9 mouse cellular contexts compared by ENCODE assay signal in the genomic region with DNA sequence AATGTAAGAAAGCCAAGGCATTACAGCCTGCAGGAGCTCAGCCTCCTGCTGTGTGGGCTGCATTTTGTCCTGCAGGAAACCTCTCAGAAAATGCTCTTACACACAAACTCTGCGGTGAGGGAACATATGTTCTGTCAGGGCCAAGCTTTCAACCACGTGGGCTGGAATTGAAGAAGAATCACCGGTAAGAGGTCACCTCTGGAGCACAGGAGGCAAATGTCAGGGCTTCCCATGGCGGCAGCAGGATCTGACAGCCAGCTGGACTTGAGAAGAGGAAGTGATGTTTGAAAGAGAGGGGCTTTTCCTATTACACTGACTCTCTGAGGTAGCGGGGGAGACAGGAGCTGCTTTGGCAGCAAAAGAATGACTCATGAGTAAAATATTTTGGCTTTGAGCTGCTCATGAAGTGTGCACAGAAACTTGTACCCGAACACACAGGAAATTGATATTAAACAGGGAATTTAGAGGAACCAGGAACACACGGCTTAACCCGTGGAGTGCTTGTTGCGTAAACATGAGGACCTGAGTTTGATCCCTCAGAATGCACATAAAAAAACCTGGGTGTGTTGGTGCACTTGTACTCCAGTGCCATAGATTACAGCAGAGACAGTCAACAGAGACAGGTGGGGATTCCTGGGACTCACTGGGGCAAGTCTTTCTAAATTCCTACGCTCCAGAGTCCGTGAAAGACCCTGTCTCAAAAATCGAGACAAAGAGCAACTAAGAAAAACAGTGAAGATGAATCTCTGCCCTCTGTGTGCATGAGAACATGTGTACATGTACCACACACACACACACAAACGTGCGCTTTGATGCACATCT.
A peak's percentile ranks its signal among the peaks of the same experiment; 100 is the strongest.
DNase-seq lines count a peak whose midpoint lies in the region; ATAC-seq and TF ChIP-seq lines count a peak whose summit lies in the region.
"Had no signal": no experiment of that assay in that cellular context is flagged by ENCODE, and none has a peak within 500 bp of the region (broad histone marks: within the 10 kb centered on the region; RNA-seq: fewer than 3 reads in every experiment).

No protein-coding gene starts in this region.

- 48% methylated on average over 14 of the region's 14 CpGs for WGBS in limb, embryonic 12.5 days

- no peak overlapping the region for H3ac ChIP-seq in C2C12 (ENCODE audit: control insufficient read depth, insufficient read length, low read depth)

- H3K4me1 ChIP-seq in limb, embryonic 12.5 days (replicated peaks), result peaks cover 21% of the 10 kb centered on the region; the same call in 1 of the 2 replicates
- H3K4me1 ChIP-seq: megakaryocyte, embryonic 14.5 days had no signal

- peak overlapping the region; percentile 75 for H3K27ac ChIP-seq in limb, embryonic 12.5 days

- H3K27me3 ChIP-seq in C2C12 (ENCODE audit: control insufficient read depth, insufficient read depth, insufficient read length), result no peaks in the 10 kb centered on the region
- no peaks in the 10 kb centered on the region for H3K27me3 ChIP-seq in Patski
- H3K27me3 ChIP-seq in limb, embryonic 12.5 days, result no peaks in the 10 kb centered on the region
- H3K27me3 ChIP-seq: megakaryocyte, embryonic 14.5 days had no signal

- no peak overlapping the region for H3K9ac ChIP-seq in limb, embryonic 12.5 days (replicated peaks)

- no peaks in the 10 kb centered on the region for H3K36me3 ChIP-seq in C2C12 (ENCODE audit: control insufficient read depth, insufficient read depth)
- no peaks in the 10 kb centered on the region for H3K36me3 ChIP-seq in limb, embryonic 12.5 days

- TF ChIP-seq CTCF in C2C12 (IDR thresholded peaks at IDR 0.05; ENCODE audit: control insufficient read depth, insufficient read depth, insufficient read length), result no peak
- no peak for TF ChIP-seq CTCF in Patski (IDR thresholded peaks at IDR 0.05)

- in situ Hi-C loops in Patski (cut with MboI; ENCODE audit: low pct_unique_long_range_greater_than_20kb), result no loop called here

- no peaks in the 10 kb centered on the region for H3K9me3 ChIP-seq in limb, embryonic 12.5 days
- H3K9me3 ChIP-seq: megakaryocyte, embryonic 14.5 days had no signal

- H3K79me3 ChIP-seq in C2C12 (ENCODE audit: low read depth), result no peaks in the 10 kb centered on the region

- H3K79me2 ChIP-seq in C2C12 (ENCODE audit: control insufficient read depth, insufficient read depth), result no peaks in the 10 kb centered on the region

- POLR2A ChIA-PET in Patski (lab: Charles Lee), result interaction anchor here (0.6 to 1.0 kb wide), 2 partner anchors 16 to 171 kb away, joined by 3 read pairs; no protein-coding TSS in a partner anchor

- H3K4me2 ChIP-seq in limb, embryonic 12.5 days, result peak overlapping the region; percentile 26

- DNase-seq in Patski (ENCODE audit: low read depth, low spot score), result peak; percentile 41
- peak; percentile 4 for DNase-seq in heart, adult 8-10 months (ENCODE audit: low spot score)
- DNase-seq in cerebellum, postnatal 4 days (ENCODE audit: low spot score in 2 of 2), result no peak
- no peak for DNase-seq in urinary bladder, adult 2 months (ENCODE audit: low spot score)
- no peak for DNase-seq in cerebellum, adult 9-10 months
- no peak for DNase-seq in urinary bladder, postnatal 25 days (ENCODE audit: low spot score)

- ATAC-seq in Patski, result peak; percentile 77
- no peak for ATAC-seq in limb, embryonic 12.5 days (ENCODE audit: insufficient number of reproducible peaks, insufficient read depth, low FRiP score, low TSS enrichment, low read depth)

- no peak overlapping the region for H3K4me3 ChIP-seq in C2C12 (ENCODE audit: insufficient read depth, poor library complexity, severe bottlenecking)
- no peak overlapping the region for H3K4me3 ChIP-seq in limb, embryonic 12.5 days (replicated peaks)
- H3K4me3 ChIP-seq: megakaryocyte, embryonic 14.5 days had no signal

- CTCF ChIA-PET in Patski (lab: Charles Lee), result interaction anchor here (1.6 kb wide), 1 partner anchor 73 kb away, joined by 3 read pairs; no protein-coding TSS in a partner anchor

TF ChIP-seq in C2C12, 6 proteins besides CTCF, POLR2A, EP300 and RAD21:
- TF ChIP-seq CEBPB (IDR thresholded peaks at IDR 0.05; ENCODE audit: low read depth) (peak; percentile 85), MAX (IDR thresholded peaks at IDR 0.05) (no peak)

Comparison
In these comparisons a context has a peak if more than half of its experiments do, and no peak if none do; other contexts are left out.
1. DNase-seq: peak in Patski (single experiment) and heart, adult 8-10 months (single experiment); none in cerebellum, postnatal 4 days (0 of 2), urinary bladder, adult 2 months (single experiment), cerebellum, adult 9-10 months (single experiment) and urinary bladder, postnatal 25 days (single experiment).